In genomic region chr3:130128564-130128963, GRCm38 (mm10) we compare ENCODE assay signal across 13 mouse cellular contexts. TPM values are rescaled to one million over a fixed set of nuclear protein-coding genes. Genes with fewer than 3 reads are reported as not detected.
DNase-seq lines count a peak whose midpoint lies in the region; ATAC-seq and TF ChIP-seq lines count a peak whose summit lies in the region.
"Had no signal": no experiment of that assay in that cellular context is flagged by ENCODE, and none has a peak within 500 bp of the region (broad histone marks: within the 10 kb centered on the region; RNA-seq: fewer than 3 reads in every experiment).

No protein-coding gene starts in this region.

- H3K9me3 ChIP-seq in lung, postnatal 0 days (ENCODE audit: low read length) = no peaks in the 10 kb centered on the region
- H3K9me3 ChIP-seq: embryonic facial prominence, embryonic 13.5 days had no signal

- no peaks in the 10 kb centered on the region for H3K36me3 ChIP-seq in lung, postnatal 0 days (ENCODE audit: insufficient read depth, low read length)
- H3K36me3 ChIP-seq: embryonic facial prominence, embryonic 13.5 days had no signal

- TF ChIP-seq EP300 in lung, postnatal 0 days (IDR thresholded peaks at IDR 0.05) = no peak

- no peak overlapping the region for H3K9ac ChIP-seq in lung, postnatal 0 days (replicated peaks; ENCODE audit: low read depth)
- H3K9ac ChIP-seq: embryonic facial prominence, embryonic 13.5 days; liver, embryonic 14.5 days had no signal

- no peaks in the 10 kb centered on the region for H3K4me1 ChIP-seq in lung, postnatal 0 days (ENCODE audit: insufficient read depth, low read depth, low read length)

- H3K27me3 ChIP-seq in lung, postnatal 0 days (replicated peaks; ENCODE audit: insufficient read depth, low read length) = no peaks in the 10 kb centered on the region
- H3K27me3 ChIP-seq: embryonic facial prominence, embryonic 13.5 days had no signal

- H3K4me2 ChIP-seq in lung, postnatal 0 days (replicated peaks; ENCODE audit: low read depth, low read length) = no peak overlapping the region
- H3K4me2 ChIP-seq: embryonic facial prominence, embryonic 13.5 days had no signal

- no peak for TF ChIP-seq CTCF in lung, postnatal 0 days (IDR thresholded peaks at IDR 0.05)

- no peak for ATAC-seq in lung, postnatal 0 days
- ATAC-seq in megakaryocyte-erythroid progenitor cell, adult 5-6 weeks (replicated peaks; ENCODE audit: low FRiP score, low TSS enrichment, poor library complexity, severe bottlenecking) = no peak

- peak; percentile 5 for DNase-seq in lung, postnatal 0 days (ENCODE audit: low spot score)
- no peak for DNase-seq in lung, postnatal 25 days (ENCODE audit: low spot score)
- peak; percentile 16 to 24 for DNase-seq in frontal cortex, postnatal 14 days (ENCODE audit: low spot score in 2 of 2)
- peak; percentile 37 to 53 for DNase-seq in layer of hippocampus, postnatal 14 days (ENCODE audit: low spot score in 2 of 2)
- DNase-seq in right cerebral cortex, postnatal 25 days = peak; percentile 40
- no peak for DNase-seq in T-cell, adult 2 months (ENCODE audit: low spot score)
- DNase-seq: heart, postnatal 4 days; kidney, postnatal 36 days; thymus, postnatal 14 days had no signal

- no peak overlapping the region for H3K27ac ChIP-seq in lung, postnatal 0 days (ENCODE audit: low read length)
- H3K27ac ChIP-seq: embryonic facial prominence, embryonic 13.5 days; liver, embryonic 14.5 days had no signal

- no peak overlapping the region for H3K4me3 ChIP-seq in lung, postnatal 0 days (ENCODE audit: low read depth, low read length)
- H3K4me3 ChIP-seq: embryonic facial prominence, embryonic 13.5 days had no signal

- 60% methylated on average over 11 of the region's 11 CpGs for WGBS in lung, postnatal 0 days

RNA-seq across cellular contexts. Expression of gene Col25a1, which starts 2.7 kb away (rescaled TPM):
- 7.0 and 7.7 TPM in 2 replicates for polyA plus RNA-seq in lung, postnatal 0 days (2015; fragmentation: Nextera tagmentation; extraction: Ambion mirVana)
- total RNA-seq in layer of hippocampus, postnatal 14 days (2021) = 10 to 100 TPM; 57.8 to 62.6 TPM
- total RNA-seq in megakaryocyte-erythroid progenitor cell, adult 5-6 weeks (2014; fragmentation: Nextera tagmentation) = 0.05 TPM in 1 of 2 replicates, not detected in the other
- total RNA-seq in megakaryocyte-erythroid progenitor cell, adult 5-6 weeks (2017) = not detected in 2 replicates
- total RNA-seq: granulocyte monocyte progenitor cell, adult 5-6 weeks had no signal

Comparison
In these comparisons a context has a peak if more than half of its experiments do, and no peak if none do; other contexts are left out.
1. DNase-seq: peak in lung, postnatal 0 days (single experiment), frontal cortex, postnatal 14 days (2 of 2), layer of hippocampus, postnatal 14 days (2 of 2) and right cerebral cortex, postnatal 25 days (single experiment); none in lung, postnatal 25 days (single experiment) and T-cell, adult 2 months (single experiment).
2. RNA of gene Col25a1, which starts 2.7 kb away (total RNA-seq): 57.8 to 62.6 TPM in layer of hippocampus, postnatal 14 days; 0.05 TPM in megakaryocyte-erythroid progenitor cell, adult 5-6 weeks; every median in the first group is over 10 times any median in the second.